Mouse (Mus musculus): ENCODE measurements around the gene Gm11127. TPM values are rescaled to one million over a fixed set of nuclear protein-coding genes. Genes with fewer than 3 reads are reported as not detected.
"Not testable (repeated sequence)": the region's sequence is repeated elsewhere in the genome, so short reads cannot be mapped to it uniquely, and the experiment has no call there.

The Gm11127 gene
- polyA plus RNA-seq, 1 experiment from 2014 or later, result 0.85 TPM

- not testable (repeated sequence) for H3K4me1 ChIP-seq (ENCODE audit: control insufficient read depth, insufficient read depth, low read length); H3K27ac ChIP-seq (ENCODE audit: low read length); H3K9ac ChIP-seq (ENCODE audit: low read length); H3K9me3 ChIP-seq (replicated peaks; ENCODE audit: control insufficient read depth, low read length); H3K27me3 ChIP-seq (ENCODE audit: control insufficient read depth, insufficient read depth, low read length); ATAC-seq (ENCODE audit: insufficient read depth, low FRiP score); H3K36me3 ChIP-seq (ENCODE audit: control insufficient read depth, insufficient read depth, low read length)
- Histone ChIP-seq H3K4me2 (ENCODE audit: low read depth, low read length) (peak overlapping the region; percentile 99), H3K4me3 (replicated peaks; ENCODE audit: low read length) (peak overlapping the region; percentile 60)
- WGBS, result 37% methylated on average over 4 of the region's 6 CpGs
Observed at GRCm38 (mm10) chr17:36082519-36083232, 24.5 kb upstream of the Gm11127 start.

- H3K9me3 ChIP-seq (replicated peaks; ENCODE audit: control insufficient read depth, low read length); H3K27me3 ChIP-seq (ENCODE audit: control insufficient read depth, insufficient read depth, low read length); H3K4me2 ChIP-seq (ENCODE audit: low read depth, low read length); H3K36me3 ChIP-seq (ENCODE audit: control insufficient read depth, insufficient read depth, low read length); H3K9ac ChIP-seq (ENCODE audit: low read length); H3K27ac ChIP-seq (ENCODE audit: low read length); H3K4me1 ChIP-seq (ENCODE audit: control insufficient read depth, insufficient read depth, low read length); H3K4me3 ChIP-seq (replicated peaks; ENCODE audit: low read length); ATAC-seq (ENCODE audit: insufficient read depth, low FRiP score): not testable (repeated sequence)
Observed at GRCm38 (mm10) chr17:36081901-36082300, 23.7 kb upstream of the Gm11127 start.

GRCm38 (mm10) chr17:36060829-36061228 is 2.7 kb upstream of the Gm11127 start:
- no peaks in the 10 kb centered on the region for H3K36me3 ChIP-seq (ENCODE audit: control insufficient read depth, insufficient read depth, low read length)
- no peak overlapping the region for H3K27ac ChIP-seq (ENCODE audit: low read length)
- no peak for ATAC-seq (ENCODE audit: insufficient read depth, low FRiP score)
- H3K9ac ChIP-seq (ENCODE audit: low read length), result no peak overlapping the region
- H3K9me3 ChIP-seq (replicated peaks; ENCODE audit: control insufficient read depth, low read length), result no peaks in the 10 kb centered on the region
- H3K4me1 ChIP-seq (ENCODE audit: control insufficient read depth, insufficient read depth, low read length), result no peaks in the 10 kb centered on the region
- WGBS, result 28% methylated on average over 2 of the region's 2 CpGs
- H3K27me3 ChIP-seq (ENCODE audit: control insufficient read depth, insufficient read depth, low read length), result no peaks in the 10 kb centered on the region
- H3K4me3 ChIP-seq (replicated peaks; ENCODE audit: low read length), result no peak overlapping the region
- H3K4me2 ChIP-seq (ENCODE audit: low read depth, low read length), result no peak overlapping the region

GRCm38 (mm10) chr17:36057927-36058326 is 244 bp downstream of the Gm11127 start:
- not testable (repeated sequence) for ATAC-seq (ENCODE audit: insufficient read depth, low FRiP score); H3K27ac ChIP-seq (ENCODE audit: low read length); H3K9me3 ChIP-seq (replicated peaks; ENCODE audit: control insufficient read depth, low read length); H3K36me3 ChIP-seq (ENCODE audit: control insufficient read depth, insufficient read depth, low read length); H3K4me3 ChIP-seq (replicated peaks; ENCODE audit: low read length); H3K4me2 ChIP-seq (ENCODE audit: low read depth, low read length); H3K27me3 ChIP-seq (ENCODE audit: control insufficient read depth, insufficient read depth, low read length); H3K9ac ChIP-seq (ENCODE audit: low read length); H3K4me1 ChIP-seq (ENCODE audit: control insufficient read depth, insufficient read depth, low read length)
- WGBS, result 90% methylated on average over 23 of the region's 25 CpGs

- H3K4me2 ChIP-seq (ENCODE audit: low read depth, low read length), result peak overlapping the region; percentile 77
- WGBS, result 79% methylated on average over 3 of the region's 3 CpGs
- H3K4me1 ChIP-seq (ENCODE audit: control insufficient read depth, insufficient read depth, low read length), result peaks cover 3% of the 10 kb centered on the region; the same call in 1 of the 2 replicates
- ATAC-seq (ENCODE audit: insufficient read depth, low FRiP score), result no peak
- no peak overlapping the region for H3K27ac ChIP-seq (ENCODE audit: low read length)
- H3K36me3 ChIP-seq (ENCODE audit: control insufficient read depth, insufficient read depth, low read length), result no peaks in the 10 kb centered on the region
- peak overlapping the region; percentile 61 for H3K9ac ChIP-seq (ENCODE audit: low read length)
- H3K9me3 ChIP-seq (replicated peaks; ENCODE audit: control insufficient read depth, low read length), result no peaks in the 10 kb centered on the region
- peak overlapping the region; percentile 51 for H3K4me3 ChIP-seq (replicated peaks; ENCODE audit: low read length)
- no peaks in the 10 kb centered on the region for H3K27me3 ChIP-seq (ENCODE audit: control insufficient read depth, insufficient read depth, low read length)
Observed at GRCm38 (mm10) chr17:36043286-36043685, 14.9 kb downstream of the Gm11127 start.

GRCm38 (mm10) chr17:36042610-36043169 is 15.5 kb downstream of the Gm11127 start, which contains the start of the genes H2-T22 and Gm6034:
TSS of gene H2-T22 (minus strand) at chr17:36042747.
TSS of gene Gm6034 (plus strand) at chr17:36042961.
- Histone ChIP-seq H3K4me3 (replicated peaks; ENCODE audit: low read length) (peak within 1 kb of the TSS; percentile 51), H3K4me2 (ENCODE audit: low read depth, low read length) (peak within 1 kb of the TSS; percentile 77), H3K9ac (ENCODE audit: low read length) (peak within 1 kb of the TSS; percentile 71), H3K27ac (ENCODE audit: low read length) (peak within 1 kb of the TSS; percentile 60)
- peak; percentile 97 for ATAC-seq (ENCODE audit: insufficient read depth, low FRiP score)
- H3K4me1 ChIP-seq (ENCODE audit: control insufficient read depth, insufficient read depth, low read length); H3K36me3 ChIP-seq (ENCODE audit: control insufficient read depth, insufficient read depth, low read length); H3K27me3 ChIP-seq (ENCODE audit: control insufficient read depth, insufficient read depth, low read length); H3K9me3 ChIP-seq (replicated peaks; ENCODE audit: control insufficient read depth, low read length): not testable (repeated sequence)
- WGBS, result under 1% methylated on average over 12 of the region's 12 CpGs

- not testable (repeated sequence) for H3K27me3 ChIP-seq (ENCODE audit: control insufficient read depth, insufficient read depth, low read length); H3K4me1 ChIP-seq (ENCODE audit: control insufficient read depth, insufficient read depth, low read length); H3K9me3 ChIP-seq (replicated peaks; ENCODE audit: control insufficient read depth, low read length); H3K27ac ChIP-seq (ENCODE audit: low read length); H3K36me3 ChIP-seq (ENCODE audit: control insufficient read depth, insufficient read depth, low read length)
- WGBS, result under 1% methylated on average over 19 of the region's 19 CpGs
- Histone ChIP-seq H3K4me2 (ENCODE audit: low read depth, low read length) (peak overlapping the region; percentile 77), H3K4me3 (replicated peaks; ENCODE audit: low read length) (peak overlapping the region; percentile 51), H3K9ac (ENCODE audit: low read length) (peak overlapping the region; percentile 71)
- peak; percentile 71 for ATAC-seq (ENCODE audit: insufficient read depth, low FRiP score)
Observed at GRCm38 (mm10) chr17:36042055-36042454, 16.1 kb downstream of the Gm11127 start.

GRCm38 (mm10) chr17:36040604-36041003 is 17.6 kb downstream of the Gm11127 start:
- ATAC-seq (ENCODE audit: insufficient read depth, low FRiP score); H3K36me3 ChIP-seq (ENCODE audit: control insufficient read depth, insufficient read depth, low read length); H3K9ac ChIP-seq (ENCODE audit: low read length); H3K9me3 ChIP-seq (replicated peaks; ENCODE audit: control insufficient read depth, low read length); H3K4me2 ChIP-seq (ENCODE audit: low read depth, low read length); H3K27me3 ChIP-seq (ENCODE audit: control insufficient read depth, insufficient read depth, low read length); H3K4me3 ChIP-seq (replicated peaks; ENCODE audit: low read length); H3K4me1 ChIP-seq (ENCODE audit: control insufficient read depth, insufficient read depth, low read length); H3K27ac ChIP-seq (ENCODE audit: low read length): not testable (repeated sequence)
- WGBS, result 71% methylated on average over 2 of the region's 2 CpGs

GRCm38 (mm10) chr17:36036126-36036525 is 22.0 kb downstream of the Gm11127 start:
- H3K36me3 ChIP-seq (ENCODE audit: control insufficient read depth, insufficient read depth, low read length); H3K27me3 ChIP-seq (ENCODE audit: control insufficient read depth, insufficient read depth, low read length); H3K4me2 ChIP-seq (ENCODE audit: low read depth, low read length); H3K9ac ChIP-seq (ENCODE audit: low read length); H3K4me3 ChIP-seq (replicated peaks; ENCODE audit: low read length); H3K4me1 ChIP-seq (ENCODE audit: control insufficient read depth, insufficient read depth, low read length); ATAC-seq (ENCODE audit: insufficient read depth, low FRiP score); H3K27ac ChIP-seq (ENCODE audit: low read length); H3K9me3 ChIP-seq (replicated peaks; ENCODE audit: control insufficient read depth, low read length): not testable (repeated sequence)
- 79% methylated on average over 13 of the region's 13 CpGs for WGBS
